Mouse (Mus musculus): ENCODE measurements around the gene Large1. TPM values are rescaled to one million over a fixed set of nuclear protein-coding genes. Genes with fewer than 3 reads are reported as not detected.

Gene Large1
- polyA plus RNA-seq, 1 experiment from 2014 or later = 12.5 TPM

GRCm38 (mm10) chr8:72901591-72901990, 451.7 kb downstream of the Large1 start:
- Histone ChIP-seq H3K36me3 (ENCODE audit: control insufficient read depth, insufficient read depth, low read length) (no peaks in the 10 kb centered on the region), H3K4me3 (ENCODE audit: low read depth, low read length) (no peak overlapping the region), H3K4me1 (ENCODE audit: control insufficient read depth, insufficient read depth, low read length) (no peaks in the 10 kb centered on the region), H3K27me3 (replicated peaks; ENCODE audit: control insufficient read depth, insufficient read depth, low read length) (no peaks in the 10 kb centered on the region), H3K9me3 (ENCODE audit: control insufficient read depth, low read length) (no peaks in the 10 kb centered on the region), H3K9ac (ENCODE audit: low read depth, low read length) (no peak overlapping the region), H3K27ac (replicated peaks; ENCODE audit: low read depth, low read length) (no peak overlapping the region), H3K4me2 (ENCODE audit: low read depth, low read length) (no peak overlapping the region)
- no peak for DNase-seq (ENCODE audit: low spot score)
- WGBS = 86% methylated on average over 6 of the region's 6 CpGs
- no peak for ATAC-seq (ENCODE audit: low read depth)

- Histone ChIP-seq H3K27me3 (replicated peaks; ENCODE audit: control insufficient read depth, insufficient read depth, low read length) (no peaks in the 10 kb centered on the region), H3K4me1 (ENCODE audit: control insufficient read depth, insufficient read depth, low read length) (no peaks in the 10 kb centered on the region), H3K4me3 (ENCODE audit: low read depth, low read length) (no peak overlapping the region), H3K36me3 (ENCODE audit: control insufficient read depth, insufficient read depth, low read length) (no peaks in the 10 kb centered on the region), H3K27ac (replicated peaks; ENCODE audit: low read depth, low read length) (no peak overlapping the region), H3K9me3 (ENCODE audit: control insufficient read depth, low read length) (no peaks in the 10 kb centered on the region), H3K4me2 (ENCODE audit: low read depth, low read length) (no peak overlapping the region), H3K9ac (ENCODE audit: low read depth, low read length) (no peak overlapping the region)
- ATAC-seq (ENCODE audit: low read depth) (no peak), DNase-seq (ENCODE audit: low spot score) (no peak)
- 88% methylated on average over 3 of the region's 3 CpGs for WGBS
Measured at GRCm38 (mm10) chr8:72899321-72899720, 454.0 kb downstream of the Large1 start.

GRCm38 (mm10) chr8:72883033-72883432, 470.3 kb downstream of the Large1 start:
- Histone ChIP-seq H3K36me3 (ENCODE audit: control insufficient read depth, insufficient read depth, low read length) (0 out of 2 replicates have a peak, but pooled peaks cover 4% of the 10 kb centered on the region), H3K4me2 (ENCODE audit: low read depth, low read length) (no peak overlapping the region), H3K4me1 (ENCODE audit: control insufficient read depth, insufficient read depth, low read length) (no peaks in the 10 kb centered on the region), H3K4me3 (ENCODE audit: low read depth, low read length) (no peak overlapping the region), H3K9me3 (ENCODE audit: control insufficient read depth, low read length) (no peaks in the 10 kb centered on the region), H3K27ac (replicated peaks; ENCODE audit: low read depth, low read length) (no peak overlapping the region), H3K9ac (ENCODE audit: low read depth, low read length) (no peak overlapping the region), H3K27me3 (replicated peaks; ENCODE audit: control insufficient read depth, insufficient read depth, low read length) (no peaks in the 10 kb centered on the region)
- WGBS = 89% methylated on average over 2 of the region's 2 CpGs
- DNase-seq (ENCODE audit: low spot score) = no peak
- ATAC-seq (ENCODE audit: low read depth) = no peak

- Histone ChIP-seq H3K4me1 (ENCODE audit: control insufficient read depth, insufficient read depth, low read length) (no peaks in the 10 kb centered on the region), H3K4me3 (ENCODE audit: low read depth, low read length) (no peak overlapping the region), H3K36me3 (ENCODE audit: control insufficient read depth, insufficient read depth, low read length) (no peaks in the 10 kb centered on the region), H3K4me2 (ENCODE audit: low read depth, low read length) (no peak overlapping the region), H3K27ac (replicated peaks; ENCODE audit: low read depth, low read length) (no peak overlapping the region), H3K9me3 (ENCODE audit: control insufficient read depth, low read length) (no peaks in the 10 kb centered on the region), H3K9ac (ENCODE audit: low read depth, low read length) (no peak overlapping the region), H3K27me3 (replicated peaks; ENCODE audit: control insufficient read depth, insufficient read depth, low read length) (no peaks in the 10 kb centered on the region)
- ATAC-seq (ENCODE audit: low read depth) = no peak
- 74% methylated on average over 2 of the region's 2 CpGs for WGBS
- DNase-seq (ENCODE audit: low spot score) = no peak
Measured at GRCm38 (mm10) chr8:72873411-72873810, 479.9 kb downstream of the Large1 start.

GRCm38 (mm10) chr8:72846881-72847280, 506.5 kb downstream of the Large1 start:
- no peak overlapping the region for H3K4me2 ChIP-seq (ENCODE audit: low read depth, low read length)
- ATAC-seq (ENCODE audit: low read depth) (no peak), DNase-seq (ENCODE audit: low spot score) (no peak)
- H3K36me3 ChIP-seq (ENCODE audit: control insufficient read depth, insufficient read depth, low read length) = peaks cover 15% of the 10 kb centered on the region
- no peaks in the 10 kb centered on the region for H3K9me3 ChIP-seq (ENCODE audit: control insufficient read depth, low read length)
- no peak overlapping the region for H3K27ac ChIP-seq (replicated peaks; ENCODE audit: low read depth, low read length)
- H3K9ac ChIP-seq (ENCODE audit: low read depth, low read length) = no peak overlapping the region
- no peaks in the 10 kb centered on the region for H3K27me3 ChIP-seq (replicated peaks; ENCODE audit: control insufficient read depth, insufficient read depth, low read length)
- no peaks in the 10 kb centered on the region for H3K4me1 ChIP-seq (ENCODE audit: control insufficient read depth, insufficient read depth, low read length)
- H3K4me3 ChIP-seq (ENCODE audit: low read depth, low read length) = no peak overlapping the region

- no peaks in the 10 kb centered on the region for H3K9me3 ChIP-seq (ENCODE audit: control insufficient read depth, low read length)
- H3K9ac ChIP-seq (ENCODE audit: low read depth, low read length) = no peak overlapping the region
- no peak overlapping the region for H3K27ac ChIP-seq (replicated peaks; ENCODE audit: low read depth, low read length)
- WGBS = 79% methylated on average over 4 of the region's 4 CpGs
- H3K36me3 ChIP-seq (ENCODE audit: control insufficient read depth, insufficient read depth, low read length) = peaks cover 5% of the 10 kb centered on the region; the same call in 1 of the 2 replicates
- DNase-seq (ENCODE audit: low spot score) (no peak), ATAC-seq (ENCODE audit: low read depth) (no peak)
- H3K4me1 ChIP-seq (ENCODE audit: control insufficient read depth, insufficient read depth, low read length) = no peaks in the 10 kb centered on the region
- no peak overlapping the region for H3K4me3 ChIP-seq (ENCODE audit: low read depth, low read length)
- no peak overlapping the region for H3K4me2 ChIP-seq (ENCODE audit: low read depth, low read length)
- H3K27me3 ChIP-seq (replicated peaks; ENCODE audit: control insufficient read depth, insufficient read depth, low read length) = no peaks in the 10 kb centered on the region
Measured at GRCm38 (mm10) chr8:72835863-72836262, 517.5 kb downstream of the Large1 start.

- ATAC-seq (ENCODE audit: low read depth) (no peak), DNase-seq (ENCODE audit: low spot score) (no peak)
- no peaks in the 10 kb centered on the region for H3K4me1 ChIP-seq (ENCODE audit: control insufficient read depth, insufficient read depth, low read length)
- no peak overlapping the region for H3K4me3 ChIP-seq (ENCODE audit: low read depth, low read length)
- H3K27me3 ChIP-seq (replicated peaks; ENCODE audit: control insufficient read depth, insufficient read depth, low read length) = no peaks in the 10 kb centered on the region
- H3K9ac ChIP-seq (ENCODE audit: low read depth, low read length) = no peak overlapping the region
- H3K4me2 ChIP-seq (ENCODE audit: low read depth, low read length) = no peak overlapping the region
- H3K27ac ChIP-seq (replicated peaks; ENCODE audit: low read depth, low read length) = no peak overlapping the region
- WGBS = 75% methylated on average over 2 of the region's 2 CpGs
- peaks cover 5% of the 10 kb centered on the region; the same call in 1 of the 2 replicates for H3K36me3 ChIP-seq (ENCODE audit: control insufficient read depth, insufficient read depth, low read length)
- no peaks in the 10 kb centered on the region for H3K9me3 ChIP-seq (ENCODE audit: control insufficient read depth, low read length)
Measured at GRCm38 (mm10) chr8:72833112-72833511, 520.2 kb downstream of the Large1 start.

GRCm38 (mm10) chr8:72832371-72832770, 521.0 kb downstream of the Large1 start:
- DNase-seq (ENCODE audit: low spot score) = no peak
- Histone ChIP-seq H3K27me3 (replicated peaks; ENCODE audit: control insufficient read depth, insufficient read depth, low read length) (no peaks in the 10 kb centered on the region), H3K4me1 (ENCODE audit: control insufficient read depth, insufficient read depth, low read length) (no peaks in the 10 kb centered on the region), H3K9me3 (ENCODE audit: control insufficient read depth, low read length) (no peaks in the 10 kb centered on the region), H3K9ac (ENCODE audit: low read depth, low read length) (no peak overlapping the region), H3K4me3 (ENCODE audit: low read depth, low read length) (no peak overlapping the region), H3K4me2 (ENCODE audit: low read depth, low read length) (no peak overlapping the region), H3K27ac (replicated peaks; ENCODE audit: low read depth, low read length) (no peak overlapping the region), H3K36me3 (ENCODE audit: control insufficient read depth, insufficient read depth, low read length) (peaks cover 4% of the 10 kb centered on the region; the same call in 1 of the 2 replicates)
- 59% methylated on average over 1 of the region's 1 CpGs for WGBS
- ATAC-seq (ENCODE audit: low read depth) = no peak

- peaks cover 17% of the 10 kb centered on the region; the same call in 1 of the 2 replicates for H3K36me3 ChIP-seq (ENCODE audit: control insufficient read depth, insufficient read depth, low read length)
- no peaks in the 10 kb centered on the region for H3K4me1 ChIP-seq (ENCODE audit: control insufficient read depth, insufficient read depth, low read length)
- DNase-seq (ENCODE audit: low spot score) (no peak), ATAC-seq (ENCODE audit: low read depth) (no peak)
- no peak overlapping the region for H3K4me2 ChIP-seq (ENCODE audit: low read depth, low read length)
- H3K4me3 ChIP-seq (ENCODE audit: low read depth, low read length) = no peak overlapping the region
- WGBS = 91% methylated on average over 5 of the region's 5 CpGs
- no peak overlapping the region for H3K9ac ChIP-seq (ENCODE audit: low read depth, low read length)
- no peaks in the 10 kb centered on the region for H3K27me3 ChIP-seq (replicated peaks; ENCODE audit: control insufficient read depth, insufficient read depth, low read length)
- H3K27ac ChIP-seq (replicated peaks; ENCODE audit: low read depth, low read length) = no peak overlapping the region
- H3K9me3 ChIP-seq (ENCODE audit: control insufficient read depth, low read length) = no peaks in the 10 kb centered on the region
Measured at GRCm38 (mm10) chr8:72817655-72818349, 535.5 kb downstream of the Large1 start.

Measured in embryonic facial prominence, embryonic 14.5 days (tissue).